Mouse (Mus musculus): ENCODE data around the gene Phlda3. TPM values are rescaled to one million over a fixed set of nuclear protein-coding genes. Genes with fewer than 3 reads are reported as not detected.

Gene Phlda3
- polyA plus RNA-seq, 1 experiment from 2014 or later, result 80.5 TPM

GRCm38 (mm10) chr1:135778780-135779535, 13.0 kb downstream of the Phlda3 start, which contains the start of gene Tnni1:
Tnni1 (plus strand) TSS chr1:135779434.
- H3K27me3 ChIP-seq (ENCODE audit: control insufficient read depth, insufficient read depth, low read length), result no peaks in the 10 kb centered on the region
- H3K9ac ChIP-seq (ENCODE audit: low read length), result peak within 1 kb of the TSS; percentile 32
- no peak within 1 kb of the TSS; the same call in 1 of the 2 replicates for H3K4me3 ChIP-seq (replicated peaks; ENCODE audit: low read length)
- peak; percentile 79 for ATAC-seq (ENCODE audit: insufficient read depth, low FRiP score)
- H3K36me3 ChIP-seq (ENCODE audit: control insufficient read depth, insufficient read depth, low read length), result no peaks in the 10 kb centered on the region
- peaks cover 24% of the 10 kb centered on the region for H3K4me1 ChIP-seq (ENCODE audit: control insufficient read depth, insufficient read depth, low read length)
- 12% methylated on average over 22 of the region's 22 CpGs for WGBS
- H3K9me3 ChIP-seq (replicated peaks; ENCODE audit: control insufficient read depth, low read length), result no peaks in the 10 kb centered on the region
- H3K4me2 ChIP-seq (ENCODE audit: low read depth, low read length), result peak within 1 kb of the TSS; percentile 32
- peak within 1 kb of the TSS; percentile 69 for H3K27ac ChIP-seq (ENCODE audit: low read length)

- 56% methylated on average over 4 of the region's 4 CpGs for WGBS
- no peak for ATAC-seq (ENCODE audit: insufficient read depth, low FRiP score)
- H3K27ac ChIP-seq (ENCODE audit: low read length), result no peak overlapping the region
- H3K36me3 ChIP-seq (ENCODE audit: control insufficient read depth, insufficient read depth, low read length), result no peaks in the 10 kb centered on the region
- no peaks in the 10 kb centered on the region for H3K27me3 ChIP-seq (ENCODE audit: control insufficient read depth, insufficient read depth, low read length)
- H3K4me2 ChIP-seq (ENCODE audit: low read depth, low read length), result no peak overlapping the region
- H3K4me1 ChIP-seq (ENCODE audit: control insufficient read depth, insufficient read depth, low read length), result peaks cover 24% of the 10 kb centered on the region
- H3K4me3 ChIP-seq (replicated peaks; ENCODE audit: low read length), result no peak overlapping the region
- peak overlapping the region; percentile 32; the same call in 1 of the 2 replicates for H3K9ac ChIP-seq (ENCODE audit: low read length)
- no peaks in the 10 kb centered on the region for H3K9me3 ChIP-seq (replicated peaks; ENCODE audit: control insufficient read depth, low read length)
These were observed 14.7 kb downstream of the Phlda3 start for GRCm38 (mm10) chr1:135780649-135781048.

DNA sequence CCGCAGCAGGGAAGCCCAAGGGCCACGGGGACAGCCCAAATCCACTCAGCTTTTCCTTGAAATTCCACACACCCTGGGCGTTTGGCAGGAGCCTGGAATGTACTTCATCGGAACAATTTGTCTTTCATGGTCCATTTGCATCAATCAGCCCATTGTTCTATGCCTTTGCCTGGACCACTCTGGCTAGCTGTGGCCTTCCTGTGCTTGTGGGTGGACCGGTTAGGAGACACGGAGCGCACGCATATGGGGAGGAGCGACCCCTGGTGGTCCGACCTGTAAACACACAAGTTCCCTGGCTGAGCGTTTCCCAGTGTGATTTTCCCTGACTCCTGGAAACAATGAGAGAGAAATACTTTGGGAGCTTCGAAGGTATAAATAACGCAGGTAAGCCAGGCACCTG, 15.3 kb downstream of the Phlda3 start:
- WGBS, result 14% methylated on average over 13 of the region's 13 CpGs
- H3K4me2 ChIP-seq (ENCODE audit: low read depth, low read length), result no peak overlapping the region
- 0 out of 2 replicates have a peak overlapping the region, but pooled peaks have one; percentile 32 for H3K9ac ChIP-seq (ENCODE audit: low read length)
- H3K27me3 ChIP-seq (ENCODE audit: control insufficient read depth, insufficient read depth, low read length), result no peaks in the 10 kb centered on the region
- no peaks in the 10 kb centered on the region for H3K9me3 ChIP-seq (replicated peaks; ENCODE audit: control insufficient read depth, low read length)
- no peaks in the 10 kb centered on the region for H3K36me3 ChIP-seq (ENCODE audit: control insufficient read depth, insufficient read depth, low read length)
- H3K27ac ChIP-seq (ENCODE audit: low read length), result no peak overlapping the region
- peaks cover 22% of the 10 kb centered on the region for H3K4me1 ChIP-seq (ENCODE audit: control insufficient read depth, insufficient read depth, low read length)
- peak; percentile 59 for ATAC-seq (ENCODE audit: insufficient read depth, low FRiP score)
- no peak overlapping the region for H3K4me3 ChIP-seq (replicated peaks; ENCODE audit: low read length)

GRCm38 (mm10) chr1:135782816-135783215, 16.9 kb downstream of the Phlda3 start:
- ATAC-seq (ENCODE audit: insufficient read depth, low FRiP score), result no peak
- H3K36me3 ChIP-seq (ENCODE audit: control insufficient read depth, insufficient read depth, low read length), result no peaks in the 10 kb centered on the region
- no peak overlapping the region for H3K4me2 ChIP-seq (ENCODE audit: low read depth, low read length)
- no peak overlapping the region for H3K9ac ChIP-seq (ENCODE audit: low read length)
- no peaks in the 10 kb centered on the region for H3K27me3 ChIP-seq (ENCODE audit: control insufficient read depth, insufficient read depth, low read length)
- no peaks in the 10 kb centered on the region for H3K9me3 ChIP-seq (replicated peaks; ENCODE audit: control insufficient read depth, low read length)
- H3K4me1 ChIP-seq (ENCODE audit: control insufficient read depth, insufficient read depth, low read length), result peaks cover 17% of the 10 kb centered on the region
- no peak overlapping the region for H3K27ac ChIP-seq (ENCODE audit: low read length)
- WGBS, result 59% methylated on average over 10 of the region's 10 CpGs
- no peak overlapping the region for H3K4me3 ChIP-seq (replicated peaks; ENCODE audit: low read length)

GRCm38 (mm10) chr1:135787799-135788198, 21.9 kb downstream of the Phlda3 start:
- no peak overlapping the region for H3K27ac ChIP-seq (ENCODE audit: low read length)
- H3K9me3 ChIP-seq (replicated peaks; ENCODE audit: control insufficient read depth, low read length), result no peaks in the 10 kb centered on the region
- ATAC-seq (ENCODE audit: insufficient read depth, low FRiP score), result peak; percentile 51; the same call in 1 of the 2 replicates
- H3K4me2 ChIP-seq (ENCODE audit: low read depth, low read length), result no peak overlapping the region
- peaks cover 12% of the 10 kb centered on the region; the same call in 1 of the 2 replicates for H3K4me1 ChIP-seq (ENCODE audit: control insufficient read depth, insufficient read depth, low read length)
- H3K36me3 ChIP-seq (ENCODE audit: control insufficient read depth, insufficient read depth, low read length), result no peaks in the 10 kb centered on the region
- H3K4me3 ChIP-seq (replicated peaks; ENCODE audit: low read length), result no peak overlapping the region
- 50% methylated on average over 3 of the region's 3 CpGs for WGBS
- no peaks in the 10 kb centered on the region for H3K27me3 ChIP-seq (ENCODE audit: control insufficient read depth, insufficient read depth, low read length)
- no peak overlapping the region for H3K9ac ChIP-seq (ENCODE audit: low read length)

DNA sequence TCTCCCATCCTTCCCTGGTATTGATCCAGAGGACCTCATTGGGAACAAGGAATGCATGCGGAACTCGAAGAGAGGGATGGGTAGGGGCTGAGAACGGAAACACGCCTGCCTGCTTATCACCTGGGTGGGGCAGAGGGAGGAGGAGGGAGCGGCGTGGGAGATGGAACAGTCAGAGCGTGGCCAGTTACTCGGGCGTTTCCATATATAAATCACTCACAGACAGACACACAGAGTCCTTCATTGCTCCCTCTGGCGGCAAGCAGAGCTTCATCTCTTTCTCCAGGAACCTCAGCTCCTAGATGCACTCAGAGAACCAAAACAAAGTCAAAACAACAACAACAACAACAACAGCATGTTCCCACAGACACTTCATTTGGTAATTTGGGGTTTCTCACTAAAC, 22.8 kb downstream of the Phlda3 start:
- no peak for ATAC-seq (ENCODE audit: insufficient read depth, low FRiP score)
- H3K9me3 ChIP-seq (replicated peaks; ENCODE audit: control insufficient read depth, low read length), result no peaks in the 10 kb centered on the region
- WGBS, result 16% methylated on average over 10 of the region's 10 CpGs
- no peak overlapping the region for H3K9ac ChIP-seq (ENCODE audit: low read length)
- H3K27me3 ChIP-seq (ENCODE audit: control insufficient read depth, insufficient read depth, low read length), result no peaks in the 10 kb centered on the region
- H3K36me3 ChIP-seq (ENCODE audit: control insufficient read depth, insufficient read depth, low read length), result no peaks in the 10 kb centered on the region
- H3K27ac ChIP-seq (ENCODE audit: low read length), result peak overlapping the region; percentile 40
- peaks cover 20% of the 10 kb centered on the region for H3K4me1 ChIP-seq (ENCODE audit: control insufficient read depth, insufficient read depth, low read length)
- H3K4me3 ChIP-seq (replicated peaks; ENCODE audit: low read length), result no peak overlapping the region
- peak overlapping the region; percentile 25; the same call in 1 of the 2 replicates for H3K4me2 ChIP-seq (ENCODE audit: low read depth, low read length)

GRCm38 (mm10) chr1:135789815-135790214, 23.9 kb downstream of the Phlda3 start:
- H3K4me3 ChIP-seq (replicated peaks; ENCODE audit: low read length), result no peak overlapping the region
- 11% methylated on average over 5 of the region's 5 CpGs for whole genome bisulfite sequencing
- no peaks in the 10 kb centered on the region for H3K27me3 ChIP-seq (ENCODE audit: control insufficient read depth, insufficient read depth, low read length)
- H3K4me1 ChIP-seq (ENCODE audit: control insufficient read depth, insufficient read depth, low read length), result peaks cover 30% of the 10 kb centered on the region
- no peaks in the 10 kb centered on the region for H3K9me3 ChIP-seq (replicated peaks; ENCODE audit: control insufficient read depth, low read length)
- no peak for ATAC-seq (ENCODE audit: insufficient read depth, low FRiP score)
- H3K4me2 ChIP-seq (ENCODE audit: low read depth, low read length), result no peak overlapping the region
- no peak overlapping the region for H3K9ac ChIP-seq (ENCODE audit: low read length)
- H3K36me3 ChIP-seq (ENCODE audit: control insufficient read depth, insufficient read depth, low read length), result no peaks in the 10 kb centered on the region
- H3K27ac ChIP-seq (ENCODE audit: low read length), result no peak overlapping the region

- Histone ChIP-seq H3K27me3 (ENCODE audit: control insufficient read depth, insufficient read depth, low read length) (no peaks in the 10 kb centered on the region), H3K9ac (ENCODE audit: low read length) (no peak overlapping the region), H3K9me3 (replicated peaks; ENCODE audit: control insufficient read depth, low read length) (no peaks in the 10 kb centered on the region), H3K4me1 (ENCODE audit: control insufficient read depth, insufficient read depth, low read length) (peaks cover 35% of the 10 kb centered on the region), H3K36me3 (ENCODE audit: control insufficient read depth, insufficient read depth, low read length) (no peaks in the 10 kb centered on the region), H3K4me2 (ENCODE audit: low read depth, low read length) (no peak overlapping the region), H3K27ac (ENCODE audit: low read length) (peak overlapping the region; percentile 98), H3K4me3 (replicated peaks; ENCODE audit: low read length) (no peak overlapping the region)
- ATAC-seq (ENCODE audit: insufficient read depth, low FRiP score), result no peak
- 66% methylated on average over 13 of the region's 13 CpGs for WGBS
These were observed 26.4 kb downstream of the Phlda3 start for GRCm38 (mm10) chr1:135792143-135792939.

Measured in stomach, embryonic 16.5 days (tissue).